Mouse (Mus musculus): ENCODE results near the gene Dock4.

Dock4 gene

DNA sequence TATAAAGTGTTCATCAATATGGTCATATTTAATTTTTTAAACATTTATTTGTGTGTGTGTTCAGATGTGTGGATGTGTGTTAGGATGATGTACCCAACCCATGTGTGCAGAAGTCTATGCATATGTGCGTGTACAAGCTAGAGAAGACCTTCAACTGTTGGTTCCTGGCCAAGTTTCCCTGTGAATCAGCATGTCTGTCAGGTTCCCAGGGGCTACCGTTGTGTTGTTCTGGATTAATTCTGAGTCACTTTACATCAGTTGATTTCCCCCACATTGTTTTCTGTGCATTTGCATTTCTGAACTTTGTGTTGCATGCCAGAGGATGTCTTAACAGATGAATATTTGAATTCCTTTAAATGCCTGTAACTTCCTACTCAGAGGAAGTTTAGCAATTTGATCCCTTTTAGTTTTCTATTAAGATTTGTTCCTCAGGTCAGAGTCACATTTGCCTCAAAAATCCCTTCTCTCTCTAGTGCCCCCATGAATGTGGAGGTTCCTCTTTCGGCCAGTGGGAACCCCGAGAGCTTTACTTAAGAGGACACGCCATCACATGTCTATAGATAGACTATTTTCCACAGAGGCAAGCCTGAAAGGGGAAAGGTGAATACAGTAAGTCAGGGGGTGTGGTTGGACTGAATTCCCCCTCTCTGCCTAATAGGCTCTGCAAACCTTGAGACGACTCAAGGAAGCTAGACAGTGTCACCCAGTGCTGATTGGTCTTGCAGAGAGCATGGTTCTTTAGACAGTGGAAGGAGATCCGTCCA, 139.0 kb downstream of the Dock4 start:
- ChIA-PET CTCF (interaction anchor here in 1 of 4 experiments (0.7 kb wide), 1 partner anchor 843 kb away, joined by 3 read pairs; no protein-coding TSS in a partner anchor), POLR2A (interaction anchor here in 1 of 4 experiments (0.6 to 1.9 kb wide), 2 partner anchors 69 to 142 kb away, joined by 4 to 5 read pairs; no protein-coding TSS in a partner anchor)

- POLR2A ChIA-PET = no interaction called here
- CTCF ChIA-PET = interaction anchor here in 1 of 4 experiments (0.7 kb wide), 1 partner anchor 844 kb away, joined by 3 read pairs; no protein-coding TSS in a partner anchor
Observed at GRCm38 (mm10) chr12:40585456-40586141, 139.8 kb downstream of the Dock4 start.

GRCm38 (mm10) chr12:40594161-40594560, 148.4 kb downstream of the Dock4 start:
- ChIA-PET POLR2A (interaction anchor here in 1 of 4 experiments (0.7 kb wide), 1 partner anchor 111 kb away, joined by 3 read pairs; no protein-coding TSS in a partner anchor), CTCF (no interaction called here)

DNA sequence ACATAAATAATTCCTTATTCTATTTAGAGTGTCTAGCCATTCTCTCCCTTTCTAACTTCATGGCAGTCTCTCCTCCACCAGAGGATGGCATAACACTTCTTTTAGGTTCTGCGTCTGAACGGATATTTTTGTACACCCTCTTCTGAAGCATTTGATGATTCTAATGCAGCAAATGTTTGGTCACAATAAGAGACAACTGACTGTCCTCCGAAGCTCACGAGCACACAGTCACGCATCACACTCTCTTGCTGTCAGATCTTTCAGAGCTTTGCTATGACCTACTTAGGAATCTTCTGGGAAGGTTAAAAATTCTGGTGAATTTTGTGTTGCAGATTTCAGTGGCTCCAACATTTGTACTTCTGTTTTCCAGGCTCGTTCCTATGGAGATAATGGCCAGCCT, 149.7 kb downstream of the Dock4 start:
- CTCF ChIA-PET = no interaction called here
- POLR2A ChIA-PET = no interaction called here

GRCm38 (mm10) chr12:40596020-40596419, 150.3 kb downstream of the Dock4 start:
- ChIA-PET CTCF (no interaction called here), POLR2A (no interaction called here)

GRCm38 (mm10) chr12:40596441-40596840, 150.7 kb downstream of the Dock4 start:
- ChIA-PET POLR2A (no interaction called here), CTCF (no interaction called here)

GRCm38 (mm10) chr12:40599952-40600351, 154.2 kb downstream of the Dock4 start:
- POLR2A ChIA-PET = interaction anchor here (0.5 to 1.6 kb wide), 6 partner anchors 8 to 377 kb away, joined by 3 to 7 read pairs (median 4); no protein-coding TSS in a partner anchor
- CTCF ChIA-PET = no interaction called here

DNA sequence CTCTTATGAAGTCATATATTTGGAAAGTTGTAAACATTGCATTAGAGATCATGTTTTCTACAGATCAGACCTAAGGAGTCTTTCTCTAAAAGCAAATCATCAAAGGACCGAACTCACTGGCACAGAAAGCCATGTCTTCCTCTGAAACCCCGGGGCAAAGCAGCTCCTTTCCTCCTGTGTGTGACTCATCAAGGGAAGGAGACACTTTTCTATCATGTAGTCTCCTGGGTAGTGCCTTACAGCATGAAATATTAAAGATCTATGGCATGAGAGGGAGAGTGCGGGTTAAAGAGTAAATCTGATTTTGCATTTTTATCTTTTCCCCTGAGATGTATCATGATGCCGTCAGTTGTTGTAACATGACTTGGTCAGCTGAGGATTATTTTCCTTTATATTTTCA, 159.8 kb downstream of the Dock4 start:
- ChIA-PET POLR2A (no interaction called here), CTCF (interaction anchor here in 1 of 4 experiments (0.6 kb wide), 1 partner anchor 11 kb away, joined by 3 read pairs; no protein-coding TSS in a partner anchor)

DNA sequence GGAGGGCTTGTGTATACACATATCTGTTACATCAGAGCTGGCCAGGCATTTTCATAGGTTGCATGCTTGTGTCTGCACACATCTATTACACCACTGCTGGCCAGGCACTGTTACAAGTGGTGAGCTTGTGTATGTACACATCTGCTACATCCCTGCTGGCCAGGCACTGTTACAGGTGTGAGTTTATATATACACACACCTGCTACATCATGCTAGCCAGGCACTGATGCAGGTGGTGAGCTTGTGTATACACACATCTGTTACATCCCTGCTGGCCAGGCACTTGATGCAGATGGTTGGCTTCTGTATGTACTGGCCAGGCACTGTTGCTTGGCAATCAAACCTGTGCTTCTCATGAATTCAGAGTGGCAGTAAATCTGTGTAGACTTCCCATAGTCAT, 177.2 kb downstream of the Dock4 start:
- CTCF ChIA-PET = no interaction called here
- POLR2A ChIA-PET = interaction anchor here in 1 of 4 experiments (0.7 kb wide), 1 partner anchor 92 kb away, joined by 3 read pairs; no protein-coding TSS in a partner anchor

GRCm38 (mm10) chr12:40626521-40626920, 180.8 kb downstream of the Dock4 start:
- POLR2A ChIA-PET = no interaction called here
- CTCF ChIA-PET = no interaction called here

GRCm38 (mm10) chr12:40633242-40633641, 187.5 kb downstream of the Dock4 start:
- ChIA-PET POLR2A (no interaction called here), CTCF (no interaction called here)

GRCm38 (mm10) chr12:40634169-40634568, 188.4 kb downstream of the Dock4 start:
- CTCF ChIA-PET = no interaction called here
- POLR2A ChIA-PET = no interaction called here

DNA sequence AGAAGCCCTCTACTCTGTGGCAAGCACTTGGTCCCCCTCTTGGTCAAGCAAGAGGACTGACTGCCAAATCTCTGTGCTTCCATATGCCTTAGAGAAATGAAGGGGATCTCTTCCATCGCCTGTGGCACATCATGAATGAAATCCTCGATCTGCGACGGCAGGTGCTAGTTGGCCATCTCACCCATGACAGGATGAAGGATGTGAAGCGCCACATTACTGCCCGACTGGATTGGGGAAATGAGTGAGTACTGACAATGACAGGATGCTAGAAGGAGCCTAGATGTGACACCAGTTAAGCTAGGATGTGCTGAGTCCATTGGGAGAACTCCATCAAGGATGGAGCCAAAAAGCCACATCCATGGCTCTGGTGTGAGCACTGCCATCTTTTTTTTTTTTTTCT, 190.2 kb downstream of the Dock4 start:
- CTCF ChIA-PET = no interaction called here
- POLR2A ChIA-PET = interaction anchor here in 1 of 4 experiments (0.6 kb wide), 1 partner anchor 106 kb away, joined by 8 read pairs; no protein-coding TSS in a partner anchor

DNA sequence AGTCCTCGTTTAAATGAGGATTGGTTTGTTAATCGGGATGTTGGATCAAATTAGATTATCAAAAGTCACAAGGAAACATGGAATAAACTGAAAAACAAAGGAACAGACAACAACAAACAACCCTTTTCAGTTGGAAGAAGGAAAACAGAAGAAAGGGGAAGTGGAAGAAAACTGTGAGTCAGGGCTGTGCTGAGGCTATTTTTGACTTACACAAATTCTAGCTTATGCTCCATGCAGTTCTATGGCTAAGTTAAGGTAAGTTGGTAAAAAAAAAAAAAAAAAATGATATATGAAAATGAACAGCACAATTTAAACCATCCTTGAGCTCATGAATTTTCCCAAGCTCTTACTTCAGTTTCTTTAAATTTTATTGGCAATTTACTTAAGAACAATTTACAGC, 191.7 kb downstream of the Dock4 start:
- ChIA-PET CTCF (interaction anchor here in 2 of 4 experiments (0.6 kb wide), 2 partner anchors 29 to 382 kb away, joined by 3 to 6 read pairs; no protein-coding TSS in a partner anchor), POLR2A (no interaction called here)

DNA sequence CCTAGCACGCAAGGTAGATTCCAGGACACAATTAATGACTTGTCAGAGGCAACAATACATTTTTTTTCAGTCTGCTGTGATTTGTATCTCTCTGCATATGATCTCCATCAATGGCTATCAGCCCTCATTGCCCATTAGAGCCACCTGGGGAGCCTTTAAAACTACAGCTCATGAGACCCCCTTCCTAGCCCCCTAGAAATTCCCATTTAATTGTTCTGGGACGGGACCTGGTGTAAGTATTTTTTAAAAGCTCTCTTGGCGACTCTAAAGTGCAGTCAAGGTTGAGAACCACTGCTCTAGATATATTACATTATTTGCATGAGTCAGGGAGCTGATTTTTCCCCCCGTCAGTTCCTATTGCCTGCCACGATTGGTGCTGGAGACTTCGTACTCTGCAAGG, 200.1 kb downstream of the Dock4 start:
- CTCF ChIA-PET = interaction anchor here in 1 of 4 experiments (0.6 kb wide), 1 partner anchor 127 kb away, joined by 3 read pairs; no protein-coding TSS in a partner anchor
- POLR2A ChIA-PET = interaction anchor here in 2 of 4 experiments (0.5 to 1.2 kb wide), 3 partner anchors 25 to 424 kb away, joined by 4 read pairs; no protein-coding TSS in a partner anchor

GRCm38 (mm10) chr12:40654312-40654711, 208.6 kb downstream of the Dock4 start:
- CTCF ChIA-PET = interaction anchor here in 1 of 4 experiments (0.5 to 1.3 kb wide), 2 partner anchors 396 to 397 kb away, joined by 4 to 5 read pairs; no protein-coding TSS in a partner anchor
- POLR2A ChIA-PET = interaction anchor here (0.7 to 3.1 kb wide), 7 partner anchors 50 to 432 kb away, joined by 3 to 11 read pairs (median 4); no protein-coding TSS in a partner anchor

GRCm38 (mm10) chr12:40655861-40656260, 210.1 kb downstream of the Dock4 start:
- POLR2A ChIA-PET = interaction anchor here in 1 of 4 experiments (0.6 kb wide), 1 partner anchor 208 kb away, joined by 4 read pairs; no protein-coding TSS in a partner anchor
- CTCF ChIA-PET = no interaction called here

- ChIA-PET POLR2A (no interaction called here), CTCF (no interaction called here)
Observed at GRCm38 (mm10) chr12:40656438-40656837, 210.7 kb downstream of the Dock4 start.

GRCm38 (mm10) chr12:40657229-40657885, 211.6 kb downstream of the Dock4 start:
- POLR2A ChIA-PET = no interaction called here
- CTCF ChIA-PET = no interaction called here

DNA sequence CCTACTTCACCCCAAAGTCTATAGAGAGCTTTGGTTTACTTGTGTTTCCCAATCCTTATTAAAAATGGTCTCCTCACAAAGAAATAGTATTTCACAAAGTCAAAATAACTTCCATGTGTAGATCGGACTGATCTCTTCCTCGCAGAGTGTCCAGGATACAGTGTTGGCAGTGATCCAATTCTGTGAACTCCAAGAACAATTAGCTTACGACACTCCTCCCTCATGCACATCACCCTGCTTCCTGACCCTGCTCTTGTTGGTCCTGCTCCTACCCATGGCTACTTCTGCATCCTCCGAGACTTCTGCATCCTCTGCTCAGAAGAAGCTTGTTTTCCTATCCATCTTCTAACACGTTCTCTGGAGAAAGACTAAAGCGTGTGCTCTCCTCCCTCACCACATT, 213.9 kb downstream of the Dock4 start:
- POLR2A ChIA-PET = no interaction called here
- CTCF ChIA-PET = no interaction called here

Measured in embryonic stem cell, embryonic (primary cell).